Mouse (Mus musculus): ENCODE measurements at regions not wholly inside any gene's neighbourhood (a gene's known extent, or its start where the extent isn't known, plus 50 kb on each side); places are given as distances from the start of the nearest gene placed in this dataset.
A peak's percentile ranks its signal among the peaks of the same experiment; 100 is the strongest.

GRCm38 (mm10) chrX:109686502-109687130 is 490.1 kb downstream of the Gm6377 start:
- DNase-seq, result no peak

- DNase-seq, result peak; percentile 54 to 69
Measured at GRCm38 (mm10) chrX:109734961-109735537, 538.5 kb downstream of the Gm6377 start.

GRCm38 (mm10) chrX:109735967-109736366 is 539.4 kb downstream of the Gm6377 start:
- DNase-seq, result no peak
